Mouse (Mus musculus): ENCODE data around the gene Ston2. TPM values are rescaled to one million over a fixed set of nuclear protein-coding genes. Genes with fewer than 3 reads are reported as not detected.
"Not testable (repeated sequence)": the region's sequence is repeated elsewhere in the genome, so short reads cannot be mapped to it uniquely, and the experiment has no call there.

Gene Ston2
- total RNA-seq, 4 experiments from 2014 or later = 20.0 to 25.9 (median 23.8) TPM

DNA sequence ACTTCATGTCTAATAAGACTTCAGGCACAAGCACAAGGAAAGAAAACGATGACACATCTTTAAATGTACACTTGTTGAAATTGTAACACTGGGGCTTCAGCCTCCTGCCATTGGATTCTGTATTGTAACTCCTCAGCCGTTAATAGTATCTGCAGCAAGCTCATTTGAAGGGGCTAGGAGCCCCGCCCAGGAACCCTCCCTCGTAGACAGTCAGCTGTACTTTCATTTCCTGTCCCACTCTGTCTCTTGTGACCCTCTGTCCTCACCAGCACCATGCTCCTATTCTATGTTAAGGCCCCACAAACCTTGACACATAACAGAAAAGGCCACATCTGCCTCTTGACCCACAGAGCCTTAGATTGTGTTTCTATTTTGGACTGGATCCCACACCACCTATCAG, 3.6 kb upstream of the Ston2 start:
- DNase-seq (ENCODE audit: low spot score in 2 of 2) = no peak

DNA sequence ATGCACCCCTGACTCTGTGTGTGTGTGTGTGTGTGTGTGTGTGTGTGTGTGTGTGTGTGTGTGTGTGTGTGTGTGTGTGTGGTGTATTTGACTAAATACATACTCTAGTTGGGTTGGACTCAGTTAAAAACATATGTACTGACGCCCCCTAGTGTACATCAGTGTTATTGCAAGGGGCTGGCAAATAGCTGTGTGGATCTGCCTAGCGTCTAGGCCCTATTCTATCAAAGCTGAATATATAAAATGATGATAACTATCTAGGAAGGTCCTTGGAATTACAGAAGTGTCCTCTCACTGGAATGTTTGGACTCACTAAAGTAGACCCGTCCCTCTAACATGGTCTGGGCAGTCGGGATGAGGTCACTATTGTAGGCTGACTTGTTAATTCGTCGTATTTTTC, 1.6 kb upstream of the Ston2 start:
- peak in 1 of 2 experiments; percentile 38 for DNase-seq (ENCODE audit: low spot score in 2 of 2)

GRCm38 (mm10) chr12:91788446-91788845, 259 bp upstream of the Ston2 start:
- not testable (repeated sequence) for DNase-seq (ENCODE audit: low spot score in 2 of 2)

DNA sequence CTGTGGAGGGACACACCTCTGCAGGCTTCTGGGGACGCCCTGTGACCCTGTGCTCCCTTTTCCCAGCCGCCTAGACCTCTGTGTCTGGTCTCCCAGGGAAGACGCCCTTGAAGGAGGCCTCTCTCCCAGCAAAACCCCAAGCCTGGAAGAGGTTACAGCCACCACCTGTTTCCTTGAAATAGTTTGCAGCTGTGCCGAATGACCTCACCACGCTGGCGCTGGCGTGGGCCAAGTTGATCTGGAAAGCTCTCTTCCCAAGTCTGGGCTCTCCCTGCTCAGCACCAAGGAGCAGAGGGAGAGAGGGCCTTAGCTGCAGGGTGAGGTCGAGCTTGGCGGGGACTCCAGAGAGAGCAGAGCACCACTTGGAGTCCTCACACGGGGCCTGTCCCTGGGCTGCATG, 1.8 kb downstream of the Ston2 start:
- DNase-seq (ENCODE audit: low spot score in 2 of 2) = no peak

DNA sequence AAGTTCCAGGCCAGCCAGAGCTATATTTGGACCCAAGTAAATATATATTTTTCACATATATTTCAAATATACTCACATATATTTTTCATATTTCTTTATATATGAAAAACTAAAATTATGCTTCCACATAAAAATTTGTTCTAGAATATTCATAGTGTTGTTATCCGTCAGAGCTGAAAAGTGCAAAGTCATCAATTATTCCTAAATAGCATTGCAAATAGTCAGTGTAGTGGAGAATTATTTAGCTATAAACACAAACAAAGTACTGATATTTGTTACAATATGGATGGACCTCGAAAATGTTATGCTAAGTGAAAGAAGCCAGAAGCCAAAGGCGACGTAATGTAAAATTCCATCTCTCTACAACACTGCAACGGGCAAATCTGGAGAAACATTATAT, 6.8 kb downstream of the Ston2 start:
- DNase-seq (ENCODE audit: low spot score in 2 of 2) = no peak

DNA sequence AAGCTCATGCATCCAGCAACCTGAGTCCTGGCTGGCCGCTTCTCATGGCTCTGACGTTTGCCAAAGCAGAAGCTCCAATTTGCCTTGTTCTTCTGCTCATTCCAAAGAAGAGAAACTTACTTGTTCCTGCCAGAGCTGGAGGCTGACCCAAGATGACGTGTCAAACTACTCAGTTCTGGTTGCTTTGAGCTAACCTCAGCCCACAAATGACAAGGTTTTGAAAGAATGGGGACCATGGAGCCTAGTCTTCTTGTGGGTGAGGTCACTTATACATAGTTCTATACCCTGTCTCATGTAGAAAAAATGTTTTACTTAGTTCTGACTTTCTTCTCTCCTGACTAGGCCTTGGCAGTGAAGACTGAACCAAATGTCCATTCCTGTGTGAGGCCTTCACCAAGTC, 7.7 kb downstream of the Ston2 start:
- no peak for DNase-seq (ENCODE audit: low spot score in 2 of 2)

DNA sequence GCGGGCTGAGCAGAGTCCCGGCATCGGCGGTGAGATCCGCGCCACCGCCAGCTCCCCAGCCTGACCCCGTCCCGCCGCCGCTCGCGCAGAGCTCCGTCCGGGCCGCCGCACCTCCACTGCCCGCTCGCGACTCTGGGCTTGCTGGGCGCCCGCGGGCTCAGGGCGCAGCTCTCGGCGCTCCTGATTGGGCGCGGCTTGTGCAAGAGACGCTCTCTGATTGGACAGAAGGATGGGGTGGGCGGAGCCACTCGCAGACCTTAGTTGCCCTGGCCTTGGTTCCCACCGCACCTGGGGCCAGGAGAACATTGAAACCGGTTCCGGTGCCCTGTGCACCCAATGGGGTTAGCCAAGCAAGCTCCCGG, 9.2 kb downstream of the Ston2 start:
- DNase-seq (ENCODE audit: low spot score in 2 of 2) = peak; percentile 64 to 68

DNA sequence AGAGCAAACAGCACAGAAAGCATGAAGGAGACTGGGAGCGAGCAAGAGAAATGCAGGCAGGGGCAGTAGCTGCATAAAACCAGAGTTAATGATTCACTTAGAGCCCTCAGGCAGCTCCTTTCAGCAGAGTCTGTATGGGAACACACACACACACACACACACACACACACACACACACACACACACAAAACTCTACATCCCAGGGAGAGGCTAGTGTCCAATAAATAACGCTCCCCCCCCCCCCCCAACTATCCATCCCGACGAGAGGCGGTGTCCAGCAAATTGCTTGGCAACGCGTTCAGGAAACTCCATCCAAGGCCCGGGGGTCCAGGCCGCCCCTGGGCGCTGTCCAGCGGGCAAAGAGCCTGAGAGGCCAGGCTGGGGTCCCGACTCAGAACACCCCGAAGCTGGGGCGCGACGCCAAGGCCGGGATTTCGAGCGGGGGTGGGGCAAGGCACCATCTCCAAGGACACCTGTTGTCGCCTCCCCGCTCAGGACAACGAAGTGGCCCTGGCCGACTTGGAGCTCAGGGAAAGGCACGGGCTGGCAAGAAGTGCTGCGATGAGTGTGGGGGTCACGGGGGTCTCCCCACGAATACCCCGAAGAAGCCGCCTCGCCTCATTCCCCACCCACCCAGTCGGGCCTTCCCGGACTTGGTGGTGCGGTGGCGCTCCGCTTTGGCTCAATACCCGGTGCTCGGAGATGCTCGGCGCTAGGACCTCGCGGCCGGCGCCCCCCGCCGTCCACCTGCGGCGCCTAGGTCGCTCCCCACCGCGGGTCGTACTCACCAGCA, 9.8 kb downstream of the Ston2 start:
- peak; percentile 36 to 37 for DNase-seq (ENCODE audit: low spot score in 2 of 2)

GRCm38 (mm10) chr12:91776342-91776741, 11.8 kb downstream of the Ston2 start:
- DNase-seq (ENCODE audit: low spot score in 2 of 2) = no peak

DNA sequence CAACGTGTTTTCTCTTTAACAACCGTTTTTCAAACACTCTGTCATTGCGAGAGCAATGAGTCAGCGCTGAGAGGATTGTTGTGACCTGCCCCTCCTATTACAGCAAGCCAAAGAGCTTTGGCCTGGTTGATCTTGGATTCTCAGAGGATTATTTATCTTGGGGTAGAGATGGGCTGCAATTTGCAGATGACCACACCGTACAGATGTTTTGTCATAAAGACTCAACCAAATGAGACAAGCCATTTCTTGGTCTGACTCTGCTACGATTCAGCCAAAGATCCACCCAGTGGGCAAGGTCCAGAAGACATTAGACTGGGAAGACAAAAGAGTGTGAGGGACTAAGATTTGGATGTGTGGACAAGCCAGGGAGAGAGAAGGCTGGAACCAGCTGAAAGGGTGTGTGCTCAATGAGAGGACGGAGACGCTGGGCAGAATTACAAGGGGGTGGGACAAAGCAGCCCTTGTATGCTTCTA, 13.3 kb downstream of the Ston2 start:
- peak in 1 of 2 experiments; percentile 26 for DNase-seq (ENCODE audit: low spot score in 2 of 2)

GRCm38 (mm10) chr12:91768871-91769270, 19.3 kb downstream of the Ston2 start:
- DNase-seq (ENCODE audit: low spot score in 2 of 2) = no peak

- DNase-seq (ENCODE audit: low spot score in 2 of 2) = no peak
Measured at GRCm38 (mm10) chr12:91768176-91768575, 20.0 kb downstream of the Ston2 start.

- DNase-seq (ENCODE audit: low spot score in 2 of 2) = peak in 1 of 2 experiments; percentile 54
Measured at GRCm38 (mm10) chr12:91766338-91767107, 21.7 kb downstream of the Ston2 start.

GRCm38 (mm10) chr12:91765504-91765903, 22.7 kb downstream of the Ston2 start:
- DNase-seq (ENCODE audit: low spot score in 2 of 2) = no peak

GRCm38 (mm10) chr12:91765054-91765453, 23.1 kb downstream of the Ston2 start:
- no peak for DNase-seq (ENCODE audit: low spot score in 2 of 2)

DNA sequence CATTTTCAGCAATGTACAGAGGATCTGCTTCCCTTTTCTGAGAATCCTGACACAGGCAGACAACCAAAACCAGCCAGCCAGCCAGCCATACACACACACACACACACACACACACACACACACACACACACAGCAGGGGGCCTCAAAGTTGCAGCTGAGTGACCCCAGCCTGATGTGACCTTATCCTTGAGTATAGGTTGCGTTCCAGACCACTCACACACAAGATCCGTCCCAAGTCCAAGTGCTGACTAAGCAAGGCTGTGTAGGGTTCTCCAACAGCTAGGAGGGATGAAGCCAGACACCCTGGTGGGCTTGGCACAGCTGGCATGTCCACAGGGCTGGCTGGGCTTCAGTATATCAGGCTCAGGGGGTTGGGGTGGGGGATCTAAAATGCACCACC, 23.7 kb downstream of the Ston2 start:
- DNase-seq (ENCODE audit: low spot score in 2 of 2) = no peak

GRCm38 (mm10) chr12:91759836-91760235, 28.4 kb downstream of the Ston2 start:
- no peak for DNase-seq (ENCODE audit: low spot score in 2 of 2)

- DNase-seq (ENCODE audit: low spot score in 2 of 2) = no peak
Measured at GRCm38 (mm10) chr12:91757854-91758562, 30.2 kb downstream of the Ston2 start.

DNA sequence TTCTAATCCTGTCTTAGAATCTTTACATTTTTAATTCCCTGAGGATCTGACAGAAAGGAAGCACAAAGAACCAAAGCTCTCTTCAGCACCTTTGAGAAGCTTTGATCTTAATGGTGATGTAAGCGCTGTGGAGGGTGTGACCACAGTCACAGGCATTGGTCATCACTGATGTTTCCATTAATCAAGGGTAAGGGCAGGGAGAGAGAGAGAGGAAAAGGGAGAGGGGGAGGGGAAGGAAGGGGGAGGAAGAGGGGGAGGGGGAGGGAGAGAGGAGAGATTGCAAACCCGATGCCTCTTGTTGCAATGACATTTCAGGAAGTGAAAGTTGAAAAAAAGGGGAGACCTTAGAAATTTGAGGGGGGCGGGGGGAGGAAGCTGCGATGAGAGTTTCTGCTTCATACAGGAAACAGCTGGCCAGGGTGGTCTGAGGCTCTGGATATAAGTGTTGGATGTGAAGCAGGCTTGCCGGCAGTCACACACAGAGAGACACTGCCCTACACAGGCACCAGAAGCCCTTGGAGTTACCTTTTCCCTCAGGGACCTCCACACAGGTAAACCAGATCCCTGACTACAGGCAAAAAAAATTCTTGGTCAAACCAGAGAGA, 31.5 kb downstream of the Ston2 start:
- no peak for DNase-seq (ENCODE audit: low spot score in 2 of 2)

GRCm38 (mm10) chr12:91754606-91755005, 33.6 kb downstream of the Ston2 start:
- DNase-seq (ENCODE audit: low spot score in 2 of 2) = no peak

DNA sequence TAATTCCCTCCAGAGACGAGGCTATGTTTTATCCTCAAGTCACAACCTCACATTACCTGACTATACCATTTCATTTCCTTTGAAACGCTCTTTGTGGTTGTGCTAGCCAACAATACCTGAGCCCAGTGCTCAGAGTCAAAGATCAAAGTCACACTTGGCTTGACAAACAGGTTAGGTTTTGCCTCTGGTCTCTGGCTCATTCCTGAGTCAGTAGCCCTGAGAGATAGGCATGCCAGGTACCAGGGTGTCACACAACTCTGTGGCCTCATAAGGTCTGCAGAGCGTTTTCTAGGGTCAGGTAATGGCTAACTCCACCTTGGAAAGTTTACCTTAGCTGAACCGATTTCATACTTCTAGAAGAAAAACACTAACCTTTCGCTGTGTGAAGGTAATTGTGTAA, 35.5 kb downstream of the Ston2 start:
- DNase-seq (ENCODE audit: low spot score in 2 of 2) = no peak
